Mouse (Mus musculus) heart, postnatal 25 days (tissue): Measurements from ENCODE around the gene Ifitm10. TPM values are rescaled to one million over a fixed set of nuclear protein-coding genes. Genes with fewer than 3 reads are reported as not detected.
"Not testable (repeated sequence)": the region's sequence is repeated elsewhere in the genome, so short reads cannot be mapped to it uniquely, and the experiment has no call there.

ENCODE experiments used
- DNase-seq: peaks from one replicate; pipeline ENCODE4 v3.0.0; 2022; ENCODE audit warnings: low spot score
- intact Hi-C: fragments of 180-260 bp; cut with DNase I; formaldehyde crosslinking; loops from one replicate; pipeline ENCODE4 v1.15.1; 2025
- total RNA-seq, 2 experiments: library from RNA; stranded (reverse); gene quantifications; 2 replicates each; pipeline ENCODE4 v1.2.3; 2021

Gene Ifitm10
- total RNA-seq, 2 experiments from 2014 or later: 1.8 to 2.0 TPM

DNA sequence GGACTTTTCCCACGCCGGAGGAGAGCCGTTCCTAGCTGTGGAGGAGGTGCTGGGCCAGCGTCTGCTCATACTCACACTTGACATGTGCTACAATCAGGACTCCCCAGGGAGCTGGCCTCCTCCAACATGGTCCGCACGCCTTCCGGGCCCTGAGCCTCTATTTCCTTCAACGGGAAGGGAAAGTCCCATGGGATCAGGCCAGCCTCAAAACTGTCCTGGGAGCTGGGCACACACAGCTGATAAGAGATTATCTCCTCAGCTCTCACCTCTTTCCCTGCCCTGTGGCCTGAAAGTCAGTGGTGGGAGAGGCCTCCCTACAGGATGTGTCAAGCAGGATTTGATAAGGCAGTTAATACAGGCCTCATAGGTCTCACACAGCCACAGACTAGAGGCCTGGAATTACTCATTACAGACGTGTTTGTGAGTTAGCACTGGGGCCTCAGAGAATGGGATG is 43.3 kb downstream of the Ifitm10 start:
- intact Hi-C loops: loop anchor here (5.0 kb wide), 1 partner anchor 342 kb away; no protein-coding TSS in a partner anchor
- peak; percentile 75 for DNase-seq

DNA sequence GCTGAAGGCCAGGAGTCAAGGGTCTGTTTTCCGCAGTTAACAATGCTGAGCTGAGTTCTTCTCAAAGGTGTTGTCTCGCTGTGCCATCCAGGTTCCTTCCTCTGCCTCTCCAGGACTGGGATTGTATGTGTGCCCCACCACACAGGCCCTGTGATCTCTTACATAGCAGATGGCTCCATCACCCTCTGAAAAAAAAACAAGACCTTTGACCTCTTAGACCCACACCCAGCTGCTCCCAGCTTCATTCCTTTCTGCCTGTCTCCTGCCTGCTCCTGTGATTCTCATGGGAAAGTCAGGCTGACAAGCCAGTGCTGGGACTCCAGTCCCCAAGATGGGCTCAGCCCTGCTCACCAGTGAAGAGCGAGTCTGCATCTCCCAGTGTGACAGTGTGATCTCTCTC is 45.0 kb downstream of the Ifitm10 start:
- no peak for DNase-seq
- intact Hi-C loops: no loop called here

DNA sequence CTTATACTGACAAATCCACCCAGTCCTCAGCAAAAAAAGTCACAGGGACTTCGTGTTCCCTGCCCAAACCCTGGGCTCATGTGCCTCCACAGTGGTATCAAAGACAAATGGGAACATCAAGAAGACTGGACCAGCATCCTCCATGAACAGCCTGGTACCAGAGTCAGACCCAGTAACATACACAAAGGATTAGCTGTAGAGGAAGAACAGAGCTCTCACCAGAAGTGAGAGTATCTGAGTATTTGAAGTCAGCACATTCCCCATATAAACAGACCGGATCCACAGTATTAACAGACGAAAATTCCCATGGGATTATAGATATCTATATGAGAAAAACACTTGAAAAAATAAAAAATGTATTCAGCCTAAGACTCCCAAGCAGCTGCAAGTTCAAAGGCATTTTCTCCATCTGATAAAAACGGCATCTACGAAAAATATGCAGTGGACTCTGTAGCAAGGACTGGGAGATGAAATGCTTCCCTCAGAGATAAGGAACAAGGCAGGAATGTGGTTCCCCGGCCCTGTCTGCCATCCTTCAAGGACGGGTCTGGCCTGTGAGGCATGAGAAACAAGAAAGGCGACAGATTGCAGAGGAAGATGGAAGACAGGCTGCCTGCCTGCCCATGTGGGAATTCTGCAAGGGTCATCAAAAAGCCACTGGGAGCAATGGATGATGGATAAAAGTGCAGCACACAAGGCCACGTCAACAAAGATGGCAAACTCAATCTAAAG is 46.7 kb downstream of the Ifitm10 start:
- no peak for DNase-seq
- intact Hi-C loops: no loop called here

DNA sequence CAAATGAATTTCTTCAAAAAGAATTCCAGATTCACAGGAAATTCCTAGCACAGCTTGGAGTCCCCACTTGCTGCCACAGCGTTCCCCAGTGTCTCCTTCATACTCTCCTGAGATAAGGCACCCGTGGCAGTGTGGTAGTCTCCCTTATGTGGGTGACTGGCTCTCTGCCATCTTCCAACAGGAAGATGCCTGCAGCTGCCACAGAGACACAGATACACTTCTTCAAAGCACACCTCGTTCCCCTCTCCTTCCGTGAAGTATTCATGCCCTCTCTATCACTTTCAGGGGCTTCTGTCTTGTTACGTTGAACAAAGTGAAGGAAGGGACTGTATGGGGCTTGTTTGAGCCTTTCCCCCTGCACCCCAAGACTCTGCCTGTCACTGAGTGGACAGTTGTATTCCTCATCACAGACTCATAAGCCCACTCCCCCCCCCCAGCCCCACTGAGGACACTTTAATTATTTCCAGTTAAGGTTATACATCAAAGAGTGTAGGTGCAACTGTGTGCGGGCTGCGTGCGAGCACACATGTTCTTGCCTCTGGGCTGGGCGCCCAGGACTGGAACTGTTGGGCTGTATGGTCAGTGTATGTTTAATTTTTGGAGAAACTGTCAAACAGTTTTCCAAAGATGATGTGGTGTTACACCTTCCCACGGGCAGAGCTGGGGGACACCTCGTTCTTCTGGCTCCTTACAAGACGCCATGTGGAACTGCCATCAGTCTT is 50.0 kb downstream of the Ifitm10 start:
- DNase-seq: no peak
- intact Hi-C loops: no loop called here

DNA sequence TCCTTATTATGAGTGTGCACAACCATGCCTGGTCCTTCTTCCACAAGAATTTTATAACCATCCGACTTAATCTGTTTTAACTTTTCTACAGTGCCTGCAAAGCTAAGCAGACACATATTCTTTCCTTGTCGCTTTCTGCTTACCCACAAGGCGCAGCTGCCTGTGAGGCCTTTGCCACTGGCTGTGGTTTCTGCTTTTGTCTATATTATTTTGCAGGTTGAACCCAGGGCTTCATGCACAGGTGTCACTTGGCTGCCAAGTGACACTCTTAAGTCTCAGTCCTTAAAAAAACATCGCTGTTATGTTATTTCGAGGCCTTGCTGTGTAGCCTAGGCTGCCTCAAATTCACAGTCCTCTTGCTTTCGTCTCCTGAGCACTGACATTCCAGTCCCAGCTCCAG is 50.9 kb downstream of the Ifitm10 start:
- intact Hi-C loops: no loop called here

DNA sequence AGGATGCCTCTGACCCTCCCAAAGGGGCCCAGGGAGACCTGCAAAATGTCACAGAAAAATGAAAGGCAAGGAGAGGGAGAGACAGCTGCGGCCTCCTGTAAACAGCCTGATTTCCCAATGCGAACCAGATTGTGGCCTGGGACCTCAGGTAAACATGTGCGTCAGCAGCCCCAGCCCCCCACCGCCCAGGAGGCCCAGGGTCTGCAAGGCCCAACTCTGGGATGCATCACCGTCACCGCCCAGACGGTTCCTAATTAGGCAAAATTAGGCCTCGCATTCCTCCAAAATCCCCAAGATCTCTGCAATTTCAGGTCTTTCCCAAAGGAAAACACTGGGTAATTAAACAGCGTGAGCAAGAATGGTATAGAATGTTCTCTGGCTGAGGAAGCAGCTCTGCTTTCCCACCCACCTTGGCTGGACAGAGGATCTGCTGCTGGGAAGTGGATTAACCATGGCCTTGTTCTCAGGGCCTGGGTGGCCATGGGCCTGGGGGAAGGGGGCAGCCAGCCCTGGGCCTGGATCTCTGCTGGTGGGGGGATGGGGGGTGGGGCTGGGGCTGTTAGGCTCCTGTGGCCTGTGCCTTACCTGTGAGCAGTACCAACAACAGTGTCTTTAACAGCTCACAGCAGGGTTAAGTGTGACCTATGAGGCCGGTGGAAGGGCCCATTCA is 51.8 kb downstream of the Ifitm10 start:
- intact Hi-C loops, DNase-seq: not testable (repeated sequence)

More for the DNA sequence above, 50.9 kb downstream of the Ifitm10 start:
- DNase-seq: no peak

DNA sequence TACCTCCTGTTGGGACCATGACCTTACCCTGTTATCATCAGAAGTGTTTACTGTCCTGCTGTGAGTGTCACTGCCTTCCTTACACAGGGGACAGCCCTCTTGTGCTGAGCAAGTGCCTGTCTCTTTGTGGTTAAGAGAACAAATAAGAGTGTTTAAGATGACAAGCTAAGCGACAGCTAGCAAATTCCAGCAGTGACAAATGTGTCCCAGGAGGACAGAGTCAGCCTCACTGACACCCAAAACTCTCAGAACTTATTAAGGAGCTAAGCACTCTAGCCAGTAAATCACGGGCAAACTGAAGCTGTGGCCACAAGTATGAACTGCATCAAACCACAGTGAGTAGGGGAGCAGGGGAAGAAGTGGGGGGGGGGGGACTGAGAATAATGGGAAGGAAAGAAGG is 52.6 kb downstream of the Ifitm10 start:
- no peak for DNase-seq
- intact Hi-C loops: no loop called here

DNA sequence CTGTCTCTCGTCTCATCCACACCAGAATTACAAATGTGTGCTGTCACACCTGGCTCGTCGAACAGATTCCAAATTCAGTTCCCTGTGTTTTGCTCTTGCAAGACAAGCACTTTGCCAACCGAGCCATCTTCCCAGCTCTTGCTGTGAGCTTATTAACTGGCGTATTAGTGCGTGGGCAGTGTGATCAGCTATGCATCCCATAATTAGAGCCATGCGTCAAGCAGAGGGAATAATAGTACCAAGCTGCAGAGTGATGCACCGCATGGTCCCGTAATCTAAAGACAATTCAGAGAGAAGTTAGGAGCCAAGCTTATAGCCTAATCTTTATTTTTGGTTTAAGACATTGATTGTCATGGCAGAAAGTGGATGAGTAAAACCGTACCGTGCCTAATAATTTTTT is 54.4 kb downstream of the Ifitm10 start:
- DNase-seq: no peak
- intact Hi-C loops: loop anchor here (5.0 kb wide), 2 partner anchors 118 to 178 kb away; partner anchors contain the start of gene Tnnt3

DNA sequence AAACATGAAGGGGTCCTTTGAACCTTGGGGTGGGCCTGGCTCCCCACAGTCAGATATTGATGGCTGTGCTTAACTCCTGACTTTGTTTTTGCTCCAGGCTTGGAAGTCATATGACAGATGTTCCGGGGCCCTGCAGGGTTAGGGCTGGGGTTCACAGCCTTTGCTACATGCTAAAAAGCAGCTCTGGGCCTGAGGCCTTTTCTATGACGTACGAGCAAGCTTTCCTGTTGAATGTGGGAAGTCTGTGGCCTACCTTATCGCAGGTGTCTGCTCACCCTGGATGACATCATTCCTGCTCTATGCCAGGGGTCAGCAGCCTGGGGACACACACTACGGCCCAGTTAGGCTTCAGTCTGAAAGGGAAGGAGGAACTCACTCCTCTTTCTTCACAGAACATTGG is 56.3 kb downstream of the Ifitm10 start:
- intact Hi-C loops: loop anchor here (2.0 to 5.0 kb wide), 3 partner anchors 120 to 360 kb away; partner anchors contain the start of gene Tnnt3
- DNase-seq: no peak

DNA sequence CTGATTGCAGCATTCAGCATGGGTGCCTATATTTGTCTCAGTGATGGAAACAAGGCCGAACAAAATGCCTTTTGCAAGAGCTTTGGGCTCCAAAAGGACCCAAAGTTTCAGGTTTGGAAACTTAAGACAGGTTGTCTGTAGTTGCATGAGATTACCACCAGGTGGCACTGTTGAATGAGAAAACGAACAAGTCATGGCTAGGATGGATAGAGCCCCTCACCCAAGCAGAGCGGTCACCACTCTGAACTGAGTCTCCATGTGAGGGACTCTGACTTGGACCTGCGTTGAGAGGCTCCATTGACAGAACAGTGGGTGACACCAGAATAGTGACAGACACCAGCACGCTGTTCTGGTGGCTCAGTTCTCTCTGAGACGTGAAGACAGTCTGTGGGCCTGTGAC is 57.0 kb downstream of the Ifitm10 start:
- no peak for DNase-seq
- intact Hi-C loops: loop anchor here (1.0 to 5.0 kb wide), 5 partner anchors 17 to 360 kb away; partner anchors contain the start of gene Tnnt3

DNA sequence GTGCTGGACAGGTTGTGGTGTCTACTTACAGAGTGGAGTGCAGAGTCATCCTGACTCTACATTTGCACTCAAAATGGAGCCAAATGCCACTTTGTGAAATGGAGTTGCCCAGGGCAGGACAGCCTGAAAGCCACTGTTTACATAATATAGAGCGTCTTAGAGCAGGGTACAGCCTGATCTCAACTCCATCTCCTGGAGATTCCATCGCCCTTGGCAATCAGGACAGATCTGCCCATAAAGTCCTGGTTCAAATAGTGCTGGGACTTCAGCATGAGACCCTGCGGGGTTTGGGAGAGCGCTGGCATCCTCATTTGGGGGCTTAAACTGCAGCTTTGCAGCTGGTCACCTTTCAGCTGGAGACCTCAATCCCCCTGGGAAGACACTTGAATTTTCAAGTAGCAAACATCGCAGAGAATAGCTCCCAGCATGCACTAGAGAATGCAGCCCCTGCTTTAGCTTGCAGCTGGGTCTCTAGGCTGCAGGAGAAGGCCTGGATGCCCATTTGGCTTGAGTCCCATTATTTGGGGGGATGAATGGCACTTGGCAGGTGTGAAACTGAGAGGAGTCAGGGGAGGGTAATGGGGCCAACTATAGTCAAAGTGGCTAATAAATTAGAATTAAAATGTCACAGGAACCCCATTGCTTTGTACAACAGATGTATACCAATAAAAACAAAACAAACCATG is 58.8 kb downstream of the Ifitm10 start:
- intact Hi-C loops: loop anchor here (5.0 kb wide), 2 partner anchors 123 to 183 kb away; partner anchors contain the start of gene Tnnt3
- no peak for DNase-seq

DNA sequence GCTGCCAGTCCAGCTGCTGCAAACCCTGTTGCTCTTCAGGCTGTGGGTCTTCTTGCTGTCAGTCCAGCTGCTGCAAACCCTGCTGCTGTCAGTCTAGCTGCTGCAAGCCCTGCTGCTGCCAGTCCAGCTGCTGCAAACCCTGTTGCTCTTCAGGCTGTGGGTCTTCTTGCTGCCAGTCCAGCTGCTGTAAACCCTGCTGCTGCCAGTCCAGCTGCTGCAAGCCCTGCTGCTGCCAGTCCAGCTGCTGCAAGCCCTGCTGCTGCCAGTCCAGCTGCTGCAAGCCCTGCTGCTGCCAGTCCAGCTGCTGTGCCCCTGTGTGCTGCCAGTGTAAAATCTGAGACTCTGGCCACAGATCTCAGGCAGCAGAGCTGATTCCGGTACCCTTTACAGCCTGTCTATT is 69.6 kb downstream of the Ifitm10 start:
- intact Hi-C loops, DNase-seq: not testable (repeated sequence)

DNA sequence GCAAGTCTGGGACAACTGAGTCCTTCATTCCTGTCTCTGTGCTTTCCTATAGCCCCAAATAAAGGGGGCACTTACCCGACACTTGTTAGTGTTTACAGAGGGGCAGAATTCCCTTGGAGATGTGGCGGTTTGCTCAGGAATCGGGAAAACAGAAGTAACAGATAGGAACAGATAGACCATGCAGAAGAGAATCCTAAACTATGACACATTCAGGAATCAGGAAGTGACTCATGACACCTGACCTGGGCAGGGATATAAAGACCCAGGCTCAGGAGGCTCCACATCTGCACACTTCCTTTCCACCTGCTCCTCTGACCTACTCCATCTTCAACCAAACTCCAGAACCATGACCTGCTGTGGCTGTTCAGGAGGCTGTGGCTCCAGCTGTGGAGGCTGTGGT is 70.3 kb downstream of the Ifitm10 start, which contains the start of gene Krtap5-4:
Gene Krtap5-4 (plus strand): TSS at position 301 of the 400 bp plus-strand sequence.
- intact Hi-C loops: no loop called here
- no peak for DNase-seq

DNA sequence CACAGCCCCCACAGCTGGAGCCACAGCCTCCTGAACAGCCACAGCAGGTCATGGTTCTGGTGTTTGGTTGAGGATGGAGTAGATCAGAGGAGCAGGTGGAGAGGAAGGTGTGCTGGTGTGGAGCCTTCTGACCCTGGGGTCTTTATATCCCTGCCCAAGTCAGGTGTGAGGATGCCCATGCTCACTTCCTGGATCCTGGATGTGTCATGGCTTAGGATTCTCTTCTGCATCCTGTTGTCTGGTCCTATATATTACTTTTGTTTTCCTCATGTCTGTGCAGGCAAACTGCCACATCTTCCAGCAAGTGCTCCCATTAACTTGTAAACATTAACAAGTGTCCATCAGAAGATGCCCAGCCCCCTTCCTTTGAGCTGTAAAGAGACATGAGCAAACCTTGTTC is 76.5 kb downstream of the Ifitm10 start, which contains the start of gene Krtap5-1:
Gene Krtap5-1 (minus strand): TSS at position 101 of the 400 bp plus-strand sequence.
- intact Hi-C loops, DNase-seq: not testable (repeated sequence)

DNA sequence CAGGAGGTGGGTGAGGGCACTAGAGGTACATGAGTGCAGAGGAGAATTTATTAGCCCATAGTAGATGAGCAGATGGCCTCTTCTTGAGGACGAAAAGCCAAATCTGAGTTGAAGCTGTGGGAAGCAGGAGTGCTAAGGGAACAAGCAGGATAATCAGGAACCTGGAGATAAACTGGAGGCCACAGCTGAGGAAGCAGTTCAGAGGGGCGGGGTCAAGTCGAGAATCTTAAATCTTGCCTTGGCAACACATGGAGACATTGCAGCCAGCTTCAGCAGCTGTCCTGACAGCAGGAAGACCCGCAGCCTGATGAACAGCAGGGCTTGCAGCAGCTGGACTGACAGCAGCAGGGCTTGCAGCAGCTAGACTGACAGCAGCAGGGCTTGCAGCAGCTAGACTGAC is 77.4 kb downstream of the Ifitm10 start:
- intact Hi-C loops, DNase-seq: not testable (repeated sequence)

DNA sequence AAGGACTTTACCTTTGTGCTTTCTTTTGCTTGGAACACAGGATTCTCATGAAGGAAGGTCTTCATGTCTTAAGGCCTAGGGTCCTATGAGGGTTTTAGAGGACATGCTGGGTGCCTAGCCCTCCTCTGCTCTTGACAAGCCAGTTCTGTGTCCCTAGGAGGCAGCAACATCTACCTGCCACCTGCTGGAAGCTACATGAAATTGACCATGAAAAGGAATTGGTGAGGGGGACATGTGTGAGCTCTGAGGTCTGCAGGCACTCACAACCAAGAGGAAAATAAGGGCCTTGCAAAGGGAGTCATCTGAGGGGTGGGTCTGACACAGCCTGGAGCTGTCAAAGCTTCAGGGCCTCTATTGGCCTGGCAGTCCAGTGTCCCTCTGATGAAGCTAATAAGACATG is 78.1 kb downstream of the Ifitm10 start:
- DNase-seq: no peak
- intact Hi-C loops: no loop called here

DNA sequence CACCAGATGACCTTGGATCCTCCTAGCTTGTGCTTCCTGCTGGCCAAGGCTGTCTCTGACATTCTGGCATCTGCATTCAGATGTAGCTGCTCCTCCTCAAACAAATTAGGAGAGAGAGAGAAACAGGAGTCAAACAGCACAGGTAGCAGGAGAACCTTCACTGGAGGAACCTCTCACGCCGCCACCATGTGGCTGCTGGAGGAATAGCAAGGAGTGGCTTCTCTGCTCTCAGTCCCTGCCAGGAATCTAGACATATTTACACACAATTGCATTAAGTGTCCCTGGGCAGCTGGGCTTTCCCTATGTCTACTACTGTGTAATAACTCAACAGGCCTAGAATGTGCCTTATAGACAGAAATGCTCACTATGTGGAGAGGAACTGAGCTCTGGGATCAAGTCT is 79.7 kb downstream of the Ifitm10 start:
- not testable (repeated sequence) for DNase-seq
- intact Hi-C loops: loop anchor here (1.0 kb wide), 1 partner anchor 16 kb away; no protein-coding TSS in a partner anchor

DNA sequence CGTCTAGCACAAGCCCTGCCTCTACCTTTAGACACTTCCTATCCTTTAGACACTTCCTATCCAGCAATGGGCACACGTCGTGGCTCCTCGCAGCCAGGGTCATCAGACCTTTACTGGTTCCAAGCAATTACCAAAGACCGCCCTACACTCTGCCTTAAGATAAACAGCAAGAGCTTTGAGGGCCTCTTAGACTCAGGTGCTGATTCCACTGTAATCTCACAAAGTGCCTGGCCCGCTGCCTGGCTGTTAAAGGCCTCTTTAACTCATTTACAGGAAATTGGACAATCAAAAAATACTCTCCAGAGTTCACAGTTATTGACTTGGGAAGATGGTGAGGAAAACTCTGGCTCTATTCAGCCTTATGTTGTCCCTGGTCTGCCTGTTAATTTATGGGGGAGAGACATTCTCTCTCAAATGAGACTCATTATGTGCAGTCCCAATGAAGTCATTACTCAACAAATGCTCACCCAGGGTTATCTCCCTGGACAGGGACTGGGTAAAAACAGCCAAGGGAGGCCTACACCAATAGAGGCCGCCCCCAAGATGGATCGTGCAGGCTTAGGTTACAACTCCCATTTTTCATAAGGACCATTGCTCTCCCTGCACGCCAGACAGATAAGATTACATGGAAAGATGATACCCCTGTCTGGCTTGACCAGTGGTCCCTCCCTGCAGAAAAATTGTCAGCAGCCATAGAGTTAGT is 87.5 kb downstream of the Ifitm10 start:
- intact Hi-C loops: loop anchor here (10.0 kb wide), 1 partner anchor 141 kb away; the partner anchor contains the start of gene Gm45337

More for the DNA sequence above, 87.5 kb downstream of the Ifitm10 start:
- not testable (repeated sequence) for DNase-seq
